Mouse (Mus musculus) 416B (cell line): ENCODE measurements around the gene Serpinb9.
A peak's percentile ranks its signal among the peaks of the same experiment; 100 is the strongest.
"Not testable (repeated sequence)": the region's sequence is repeated elsewhere in the genome, so short reads cannot be mapped to it uniquely, and the experiment has no call there.

Source experiments
- DNase-seq: peaks from one replicate; pipeline ENCODE4 v3.0.0; 2011; ENCODE audit warnings: low read depth

Gene Serpinb9

GRCm38 (mm10) chr13:33002950-33003349 lies at the start of gene Serpinb9:
TSS of gene Serpinb9 (plus strand) at chr13:33003250.
- DNase-seq = no peak

DNA sequence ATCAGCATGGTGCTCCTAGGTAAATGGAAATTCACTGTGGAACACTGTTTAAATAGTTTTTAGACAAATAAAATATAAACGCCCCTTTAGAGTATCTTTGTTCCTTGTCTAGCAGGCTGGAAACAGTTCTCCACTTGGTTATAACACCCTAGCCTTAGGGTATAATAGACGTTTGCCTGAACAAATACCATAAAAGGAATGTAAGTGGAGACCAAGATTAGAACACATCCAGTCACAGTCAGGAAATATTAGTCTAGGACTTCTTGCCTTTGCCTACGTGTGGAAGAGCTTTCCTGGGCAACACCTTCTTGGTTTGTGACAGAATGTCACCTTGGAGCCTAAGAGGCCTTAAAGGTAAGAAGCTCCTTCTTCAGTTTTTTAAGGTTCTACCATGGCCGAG lies 46.5 kb upstream of the Serpinb9 start:
- DNase-seq = no peak

- DNase-seq = no peak
These were observed 45.1 kb upstream of the Serpinb9 start for GRCm38 (mm10) chr13:32957917-32958316.

DNA sequence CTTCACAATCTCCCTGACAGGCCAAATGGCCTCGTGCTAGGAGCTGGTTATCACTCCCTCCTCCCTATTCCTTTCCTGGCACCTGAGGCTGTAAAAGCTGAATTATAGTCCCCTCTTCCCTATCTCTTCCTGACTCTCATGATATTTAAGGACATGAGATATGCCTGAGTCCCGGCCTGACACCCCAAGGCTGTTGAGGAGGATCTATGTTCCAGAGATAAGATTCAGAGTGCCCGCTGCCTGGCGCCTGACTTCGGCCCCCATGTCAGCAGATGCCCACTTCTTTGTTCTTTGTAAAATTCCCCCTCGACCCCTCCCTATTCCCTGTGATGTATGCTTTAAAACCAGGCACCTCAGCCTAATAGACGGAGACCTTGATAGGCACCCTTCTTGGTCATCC lies 44.5 kb upstream of the Serpinb9 start:
- not testable (repeated sequence) for DNase-seq

DNA sequence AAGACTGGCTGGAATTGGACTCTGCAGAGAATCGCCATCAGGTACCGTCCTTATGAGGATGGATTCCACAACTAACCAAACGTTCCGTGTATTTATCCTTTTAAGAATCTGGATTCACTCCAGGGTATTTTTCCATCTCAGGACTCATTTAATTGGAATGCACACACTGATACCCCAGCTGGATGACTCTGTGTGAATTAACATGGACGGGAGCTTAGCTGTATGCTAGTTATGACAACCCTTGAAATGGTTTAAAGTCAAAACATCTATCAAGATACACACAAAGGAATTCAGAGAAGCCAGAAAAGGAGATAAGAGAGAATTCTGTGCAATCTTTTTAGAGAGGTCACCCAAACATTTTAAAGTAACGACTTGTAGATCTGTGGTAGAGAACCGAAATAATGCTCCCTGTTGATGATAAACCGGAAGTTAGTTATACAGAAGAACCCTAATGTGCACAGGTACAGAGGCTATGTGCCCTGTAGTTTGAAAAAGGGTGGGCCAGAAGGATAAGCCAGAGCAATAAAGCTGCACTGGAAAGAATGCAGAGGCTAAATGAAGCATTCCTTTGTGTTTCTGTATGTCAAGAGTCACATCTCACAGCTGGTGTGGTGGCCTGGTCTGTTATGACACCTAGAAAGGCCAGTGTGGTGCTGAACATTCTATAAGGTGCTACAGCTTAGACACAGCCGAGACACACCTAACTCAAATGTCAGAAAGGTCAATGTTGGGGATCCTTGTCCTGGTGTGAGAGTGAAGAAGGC lies 38.9 kb upstream of the Serpinb9 start:
- DNase-seq = no peak

GRCm38 (mm10) chr13:32964989-32965811 lies 37.9 kb upstream of the Serpinb9 start, which contains the start of gene Serpinb6b:
TSS of gene Serpinb6b (plus strand) at chr13:32965209.
- peak; percentile 56 for DNase-seq

- DNase-seq = peak; percentile 82
These were observed 36.9 kb upstream of the Serpinb9 start for GRCm38 (mm10) chr13:32966116-32966515.

DNA sequence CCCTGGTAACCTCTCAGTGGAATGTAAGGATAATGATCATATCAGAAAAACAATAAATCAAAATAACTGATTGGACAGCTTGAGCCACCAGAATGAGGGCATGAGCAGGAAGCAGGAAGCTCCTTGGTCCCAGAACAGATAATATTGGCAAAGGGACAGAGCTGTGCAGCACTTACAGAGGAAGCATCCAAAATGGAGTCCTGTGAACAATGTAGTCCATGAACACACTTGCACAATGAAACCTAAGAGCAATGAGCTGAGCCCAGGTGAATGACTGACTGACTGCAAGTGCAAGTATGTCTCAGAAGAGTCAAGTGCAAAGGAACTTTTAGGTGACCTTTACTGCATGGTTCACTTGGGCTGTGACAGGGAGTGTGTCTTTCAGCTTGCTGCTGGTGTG lies 35.8 kb upstream of the Serpinb9 start:
- no peak for DNase-seq

DNA sequence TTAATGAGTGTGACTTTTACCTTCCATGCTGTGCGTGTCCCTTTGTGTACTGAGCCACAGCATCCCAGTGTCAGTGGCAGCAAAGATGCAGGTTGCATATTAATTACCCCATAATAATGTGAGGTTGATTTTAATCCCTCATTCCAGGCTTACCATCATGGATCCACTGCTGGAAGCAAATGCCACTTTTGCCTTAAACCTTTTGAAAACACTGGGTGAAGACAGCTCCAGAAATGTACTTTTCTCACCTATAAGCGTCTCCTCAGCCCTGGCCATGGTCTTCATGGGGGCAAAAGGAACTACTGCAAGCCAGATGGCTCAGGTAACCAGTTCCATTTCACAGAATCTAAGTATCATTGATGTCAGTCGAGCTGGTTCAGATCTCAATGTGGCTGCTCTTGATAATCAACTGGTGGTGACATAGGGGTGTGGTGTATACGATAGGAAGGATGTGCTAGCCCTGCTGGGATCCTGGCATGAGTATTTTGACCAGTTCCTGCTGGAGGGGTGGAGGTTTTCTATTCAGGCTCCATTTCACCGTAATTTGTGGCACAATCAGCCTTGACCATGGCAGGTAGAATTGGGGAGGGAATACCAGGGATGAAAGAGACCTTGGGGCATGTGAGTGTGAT lies 34.6 kb upstream of the Serpinb9 start:
- peak; percentile 23 for DNase-seq

- DNase-seq = no peak
These were observed 33.9 kb upstream of the Serpinb9 start for GRCm38 (mm10) chr13:32968996-32969640.

DNA sequence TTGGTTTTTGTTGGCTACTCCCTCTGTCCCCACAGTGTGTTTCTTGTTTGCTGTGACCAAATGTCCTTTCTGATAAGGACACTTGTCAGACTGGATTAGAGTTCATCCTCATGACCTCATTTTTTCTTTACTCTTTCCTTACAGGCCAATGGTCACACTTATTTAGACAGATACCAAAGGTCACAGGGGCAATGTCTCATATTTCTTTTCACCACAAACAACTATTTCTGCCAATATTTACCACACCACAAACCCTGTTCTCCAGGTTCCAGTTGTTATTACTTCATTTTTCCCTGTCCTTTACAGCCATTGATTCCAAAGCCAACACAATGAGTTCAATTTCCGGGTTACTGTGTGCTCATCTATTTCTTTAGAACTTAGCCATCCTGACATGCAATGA lies 33.4 kb upstream of the Serpinb9 start:
- no peak for DNase-seq

DNA sequence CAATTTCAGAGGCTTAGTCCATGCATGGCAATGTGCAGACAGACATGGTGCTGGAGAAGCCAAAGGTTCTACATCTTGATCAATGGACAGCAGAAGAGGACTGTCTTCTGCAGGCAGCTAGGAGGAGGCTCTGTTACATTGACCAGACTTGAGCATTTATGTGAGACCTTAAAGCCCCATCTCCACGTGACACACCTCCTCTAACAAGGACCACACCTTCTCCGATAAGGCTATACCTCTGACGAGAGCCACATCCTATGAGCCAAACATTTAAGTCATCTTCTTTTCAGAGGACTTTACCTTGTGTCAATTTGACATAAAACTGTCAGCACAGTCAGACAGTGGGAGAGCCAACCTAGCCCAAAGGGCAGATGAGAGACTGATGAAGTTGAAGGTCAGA lies 32.3 kb upstream of the Serpinb9 start:
- DNase-seq = no peak

GRCm38 (mm10) chr13:32974268-32974667 lies 28.8 kb upstream of the Serpinb9 start:
- DNase-seq = no peak

DNA sequence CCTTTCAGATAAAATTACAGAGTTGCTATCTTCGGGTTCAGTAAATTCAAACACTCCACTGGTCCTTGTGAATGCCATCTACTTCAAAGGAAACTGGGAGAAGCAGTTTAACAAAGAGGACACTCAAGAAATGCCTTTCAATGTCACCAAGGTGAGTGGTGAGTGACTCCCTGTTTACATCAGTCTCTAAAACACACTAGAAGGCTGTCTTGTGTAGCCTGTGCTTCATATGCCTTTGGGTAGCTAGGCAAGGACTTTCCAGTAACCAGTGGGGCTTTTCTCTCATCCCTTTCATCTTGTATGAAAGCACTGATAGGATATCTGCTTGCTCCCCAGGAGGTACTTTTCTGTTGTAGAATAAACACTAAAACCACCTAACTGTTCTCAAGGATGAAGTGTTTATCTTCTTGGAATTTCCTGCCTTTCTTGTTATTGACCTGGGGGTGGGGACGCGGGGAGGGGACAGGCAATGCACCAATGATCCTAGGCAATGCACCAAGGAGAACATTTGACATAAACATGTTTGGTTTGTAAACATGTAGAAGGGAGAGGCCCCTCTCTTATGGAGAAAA lies 28.1 kb upstream of the Serpinb9 start:
- DNase-seq = no peak

DNA sequence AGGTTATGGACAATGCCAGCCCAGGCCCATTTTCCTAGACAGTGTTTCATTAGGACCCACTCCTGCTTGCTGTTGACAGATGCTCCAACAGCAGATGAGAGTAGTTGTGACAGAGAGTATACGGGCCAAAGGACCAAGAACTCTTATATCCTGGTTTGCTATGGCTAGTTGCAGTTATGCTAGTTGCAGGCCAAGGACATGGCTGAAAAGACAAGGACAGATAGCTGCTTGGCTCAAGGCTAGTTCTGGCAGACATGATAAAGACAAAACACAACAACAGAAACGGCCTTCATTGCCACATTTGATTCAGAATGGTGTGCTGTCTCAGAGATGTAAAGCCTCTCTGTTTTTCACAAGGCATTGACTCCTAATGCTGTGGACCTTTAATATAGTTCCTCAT lies 27.3 kb upstream of the Serpinb9 start:
- DNase-seq = no peak

DNA sequence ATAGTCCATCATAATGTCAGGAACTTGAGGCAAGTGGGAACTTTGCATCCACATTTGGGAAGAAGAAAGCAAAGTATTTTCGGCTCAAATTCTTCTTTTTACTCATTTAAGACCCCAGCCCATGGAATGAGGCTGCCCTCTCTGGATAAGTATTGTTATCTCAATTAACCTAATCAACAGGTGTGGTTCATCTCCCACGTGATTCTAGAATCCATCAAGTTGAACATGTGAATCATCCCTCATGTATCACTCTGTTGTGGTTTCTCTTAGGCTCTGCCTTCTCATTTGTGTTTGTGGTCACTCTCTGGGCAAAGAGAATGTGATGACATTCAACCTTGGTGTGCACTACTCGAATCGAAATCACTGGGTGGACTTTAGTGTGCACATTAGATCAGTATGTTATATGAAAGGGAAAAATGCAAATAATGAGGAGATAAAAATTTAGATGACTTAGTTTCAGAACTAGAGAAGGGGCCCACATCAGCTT lies 20.5 kb upstream of the Serpinb9 start:
- DNase-seq = no peak

- no peak for DNase-seq
These were observed 16.8 kb upstream of the Serpinb9 start for GRCm38 (mm10) chr13:32986256-32986655.

- DNase-seq = no peak
These were observed 9.7 kb upstream of the Serpinb9 start for GRCm38 (mm10) chr13:32993152-32993893.

DNA sequence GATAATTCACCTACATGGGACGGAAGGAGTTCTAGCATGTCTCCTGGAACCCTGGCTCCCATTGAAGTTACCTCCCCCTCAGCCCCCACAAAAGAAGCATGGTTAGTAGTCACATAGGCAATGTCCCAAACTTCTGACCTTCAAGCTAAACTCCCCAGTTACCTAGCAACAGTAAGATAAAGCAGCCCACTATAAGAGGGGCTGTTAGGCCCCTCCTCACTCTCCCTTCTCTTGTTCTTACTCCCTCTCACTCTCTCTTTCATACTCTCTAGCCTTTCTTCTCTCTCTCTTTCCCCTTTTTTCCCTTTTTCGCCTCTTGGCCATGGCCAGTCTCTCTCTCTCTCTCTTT lies 9.2 kb upstream of the Serpinb9 start:
- no peak for DNase-seq

DNA sequence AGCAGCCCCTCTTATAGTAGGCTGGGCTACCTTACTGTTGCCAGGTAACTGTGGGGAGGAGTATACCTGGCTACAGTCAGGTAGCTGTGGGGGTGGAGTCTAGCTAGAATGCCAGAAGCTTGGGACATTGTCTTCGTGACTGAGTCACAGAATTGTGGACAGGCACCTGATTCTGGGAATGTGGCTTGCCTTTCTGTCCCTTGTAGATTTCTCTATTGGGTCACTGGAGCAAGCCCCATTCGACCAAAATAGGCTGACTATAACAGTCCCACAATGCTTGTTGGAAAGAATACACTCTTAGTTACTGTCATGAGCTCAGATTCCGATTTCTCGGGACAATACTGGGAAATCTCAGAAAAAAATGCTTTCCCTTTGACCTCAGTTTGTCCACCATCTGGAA lies 8.0 kb upstream of the Serpinb9 start:
- DNase-seq = no peak

- DNase-seq = peak; percentile 2
These were observed 1.7 kb upstream of the Serpinb9 start for GRCm38 (mm10) chr13:33001341-33001740.
